Mouse (Mus musculus): ENCODE results near the gene Pmepa1.

The Pmepa1 gene

GRCm38 (mm10) chr2:173276409-173276808 lies at the start of gene Pmepa1:
Gene Pmepa1, minus strand, starts transcription at chr2:173276533.
- peak; percentile 49 to 74 for DNase-seq (ENCODE audit: low spot score in 2 of 2)

DNA sequence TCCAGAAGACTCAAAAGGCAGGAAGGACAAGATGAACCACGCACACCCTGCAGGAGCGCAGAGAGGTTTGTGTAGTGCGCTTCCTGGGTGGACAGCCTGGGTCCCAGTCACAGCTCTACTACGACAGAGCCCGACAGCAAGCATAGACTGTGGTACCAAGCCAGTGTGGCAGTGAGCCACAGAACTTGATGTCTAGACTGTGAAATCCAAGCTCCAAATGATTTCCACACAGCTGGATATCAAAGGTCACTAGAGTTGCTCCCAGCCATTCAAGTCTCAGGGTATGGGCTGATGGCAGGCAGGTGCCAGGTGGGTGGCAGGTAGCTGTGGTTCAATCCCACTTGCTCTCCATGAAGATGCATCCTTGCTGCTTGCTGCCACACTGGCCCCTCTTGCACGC lies 45.4 kb upstream of the Pmepa1 start:
- no peak for DNase-seq (ENCODE audit: low spot score in 2 of 2)

- no peak for DNase-seq (ENCODE audit: low spot score in 2 of 2)
Observed at GRCm38 (mm10) chr2:173321194-173321593, 44.9 kb upstream of the Pmepa1 start.

GRCm38 (mm10) chr2:173314291-173314690 lies 38.0 kb upstream of the Pmepa1 start:
- DNase-seq (ENCODE audit: low spot score in 2 of 2) = no peak

DNA sequence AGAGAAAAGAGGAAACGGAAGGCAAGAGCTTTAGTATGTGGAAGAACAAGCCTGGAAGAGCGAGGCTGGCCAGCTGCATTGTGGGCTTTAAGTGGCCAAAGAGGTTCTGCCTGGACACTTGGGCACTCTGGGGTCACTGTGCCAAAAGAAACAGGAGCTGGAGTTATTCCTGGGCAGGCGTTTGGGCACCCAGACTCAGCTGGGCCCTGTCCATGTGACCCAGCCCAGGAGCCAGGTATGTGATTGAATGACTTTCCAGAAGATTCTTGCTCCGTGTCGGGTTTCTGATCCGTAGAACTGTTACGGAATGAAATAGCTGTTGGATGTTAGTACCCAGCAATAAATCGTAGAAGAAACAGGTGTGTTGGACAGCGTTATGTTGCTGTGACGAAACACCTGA lies 32.2 kb upstream of the Pmepa1 start:
- DNase-seq (ENCODE audit: low spot score in 2 of 2) = no peak

GRCm38 (mm10) chr2:173307984-173308383 lies 31.7 kb upstream of the Pmepa1 start:
- no peak for DNase-seq (ENCODE audit: low spot score in 2 of 2)

DNA sequence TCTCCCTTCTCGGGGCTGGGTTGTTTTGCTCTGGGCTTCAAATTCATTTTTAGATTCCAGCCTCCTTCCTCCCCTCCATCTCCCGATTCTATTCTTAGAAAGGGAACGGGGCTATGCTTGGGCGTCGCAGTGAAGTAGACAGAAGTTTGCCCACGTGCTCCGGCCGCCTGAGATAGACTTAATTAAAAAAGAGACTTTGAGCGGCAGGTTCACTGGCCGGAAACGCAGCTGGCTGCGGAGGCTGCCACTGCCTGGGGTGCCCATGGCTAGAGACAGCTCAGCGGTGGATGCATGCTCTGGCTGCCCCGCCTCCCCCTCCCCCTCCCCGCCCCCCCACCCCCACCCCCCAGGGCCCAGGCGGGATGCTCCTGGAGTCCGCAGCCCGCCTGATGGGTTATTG lies 31.2 kb upstream of the Pmepa1 start:
- DNase-seq (ENCODE audit: low spot score in 2 of 2) = no peak

DNA sequence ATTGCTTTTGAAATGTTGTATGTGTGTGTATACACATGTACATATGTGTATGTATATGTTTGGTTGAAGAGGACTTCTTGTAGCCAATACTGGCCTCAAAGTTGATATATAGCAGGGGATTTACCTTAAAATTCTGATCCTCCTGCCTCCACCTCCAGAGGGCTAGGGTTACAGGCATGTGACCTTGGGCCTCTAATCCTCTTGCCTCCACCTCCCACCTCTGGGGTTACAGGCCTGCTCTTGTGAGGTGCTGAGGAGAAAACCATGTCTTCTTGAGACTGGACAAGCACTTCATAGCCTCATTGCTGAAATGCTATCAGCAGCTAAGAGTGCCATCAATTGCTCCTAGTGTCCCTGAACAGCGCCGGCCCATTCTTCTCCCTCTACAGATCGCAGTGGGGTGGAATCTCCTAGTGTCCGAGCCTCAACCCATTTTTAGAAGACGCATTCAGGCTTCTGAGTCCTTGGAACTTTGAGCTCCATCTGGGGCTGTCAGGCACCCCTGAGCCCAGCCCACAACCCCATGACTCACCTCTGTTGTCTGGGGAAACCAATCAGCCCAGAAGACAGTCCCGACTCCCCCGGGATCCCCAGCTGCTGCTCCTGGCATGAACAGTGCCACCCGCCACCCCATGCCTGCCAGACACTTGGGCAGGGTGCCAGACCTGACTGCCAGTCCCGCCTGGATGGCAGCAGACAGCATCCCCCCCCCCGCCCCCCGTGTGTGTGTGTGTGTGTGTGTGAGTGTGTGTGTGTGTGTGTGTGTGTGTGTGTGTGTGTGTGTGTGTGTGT lies 30.6 kb upstream of the Pmepa1 start:
- no peak for DNase-seq (ENCODE audit: low spot score in 2 of 2)

DNA sequence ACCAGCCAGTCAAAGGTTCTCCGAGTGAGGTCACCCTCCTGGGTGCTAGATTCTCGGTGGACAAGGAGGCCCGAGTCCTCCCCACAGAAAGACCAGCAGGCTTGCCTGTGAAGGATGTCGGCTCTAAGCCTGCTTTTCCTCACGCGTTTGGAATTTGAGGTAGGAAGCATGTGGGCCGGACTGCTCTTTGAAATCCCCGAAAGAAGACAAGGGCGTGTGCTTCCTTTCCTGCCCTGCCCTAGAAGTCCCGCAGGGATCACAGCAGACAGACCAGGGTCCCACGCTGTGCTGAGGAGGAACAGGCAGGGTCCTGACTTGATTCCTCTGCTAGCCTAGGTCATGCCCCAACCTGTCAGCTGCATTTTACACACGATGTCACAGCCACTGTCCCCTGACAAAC lies 28.7 kb upstream of the Pmepa1 start:
- no peak for DNase-seq (ENCODE audit: low spot score in 2 of 2)

- no peak for DNase-seq (ENCODE audit: low spot score in 2 of 2)
Observed at GRCm38 (mm10) chr2:173300663-173301630, 24.6 kb upstream of the Pmepa1 start.

GRCm38 (mm10) chr2:173296408-173296807 lies 20.1 kb upstream of the Pmepa1 start:
- DNase-seq (ENCODE audit: low spot score in 2 of 2) = no peak

DNA sequence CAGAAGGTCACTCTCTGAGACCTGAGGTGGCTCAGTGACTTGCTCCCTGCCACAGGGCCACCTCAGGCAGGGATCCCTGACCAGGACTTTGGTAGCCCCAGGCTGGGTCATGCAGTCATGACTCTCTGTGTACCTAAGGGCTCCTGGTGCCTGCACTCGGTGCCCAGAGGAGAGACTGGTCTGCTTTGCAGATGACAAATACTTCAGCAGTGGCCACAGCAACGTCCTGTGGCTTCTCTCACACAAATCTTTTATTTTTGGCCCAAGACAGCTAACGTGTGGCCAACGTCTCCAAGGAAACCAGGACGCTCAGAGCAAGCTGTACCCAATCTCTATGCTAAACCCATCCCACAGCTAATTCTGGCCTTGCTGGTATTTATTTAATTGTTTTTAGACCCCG lies 16.7 kb upstream of the Pmepa1 start:
- DNase-seq (ENCODE audit: low spot score in 2 of 2) = no peak

DNA sequence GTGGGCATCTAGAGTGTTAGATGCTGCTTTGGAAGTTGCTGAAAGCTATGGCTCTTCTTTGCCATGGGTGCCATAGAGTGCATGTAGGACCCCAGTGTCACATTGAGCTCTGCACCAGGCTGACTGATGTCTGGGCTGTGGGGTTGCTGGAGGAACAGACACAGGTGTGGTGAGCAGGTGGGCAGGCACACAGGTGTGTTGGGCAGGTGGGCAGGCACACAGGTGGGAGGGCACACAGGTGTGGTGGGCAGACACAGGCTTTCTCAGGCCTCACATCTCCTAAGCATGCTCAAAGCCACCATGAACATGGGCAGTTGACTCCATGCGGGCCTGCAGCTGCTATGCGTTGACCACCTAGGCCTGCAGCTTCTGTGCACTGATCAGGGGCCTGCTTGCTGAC lies 16.2 kb upstream of the Pmepa1 start:
- no peak for DNase-seq (ENCODE audit: low spot score in 2 of 2)

DNA sequence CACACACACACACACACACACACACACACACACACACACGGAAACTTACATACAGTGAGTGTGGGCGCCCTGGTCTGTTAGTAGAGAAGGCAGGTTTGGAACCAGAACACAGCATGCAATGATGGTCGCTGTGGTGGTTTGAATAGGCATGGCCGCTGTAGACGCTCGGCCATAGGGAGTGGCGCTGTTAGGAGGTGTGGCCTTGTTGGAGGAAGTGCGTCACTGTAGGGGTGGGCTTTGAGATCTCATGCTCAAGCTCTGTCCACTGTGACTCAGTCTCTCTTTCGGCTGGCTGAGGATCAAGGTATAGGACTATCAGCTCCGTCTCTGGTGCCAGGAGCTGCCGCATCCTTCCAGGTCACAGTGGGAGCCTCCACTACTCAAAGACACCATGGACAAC lies 14.6 kb upstream of the Pmepa1 start:
- DNase-seq (ENCODE audit: low spot score in 2 of 2) = no peak

GRCm38 (mm10) chr2:173289928-173290327 lies 13.6 kb upstream of the Pmepa1 start:
- DNase-seq (ENCODE audit: low spot score in 2 of 2) = no peak

DNA sequence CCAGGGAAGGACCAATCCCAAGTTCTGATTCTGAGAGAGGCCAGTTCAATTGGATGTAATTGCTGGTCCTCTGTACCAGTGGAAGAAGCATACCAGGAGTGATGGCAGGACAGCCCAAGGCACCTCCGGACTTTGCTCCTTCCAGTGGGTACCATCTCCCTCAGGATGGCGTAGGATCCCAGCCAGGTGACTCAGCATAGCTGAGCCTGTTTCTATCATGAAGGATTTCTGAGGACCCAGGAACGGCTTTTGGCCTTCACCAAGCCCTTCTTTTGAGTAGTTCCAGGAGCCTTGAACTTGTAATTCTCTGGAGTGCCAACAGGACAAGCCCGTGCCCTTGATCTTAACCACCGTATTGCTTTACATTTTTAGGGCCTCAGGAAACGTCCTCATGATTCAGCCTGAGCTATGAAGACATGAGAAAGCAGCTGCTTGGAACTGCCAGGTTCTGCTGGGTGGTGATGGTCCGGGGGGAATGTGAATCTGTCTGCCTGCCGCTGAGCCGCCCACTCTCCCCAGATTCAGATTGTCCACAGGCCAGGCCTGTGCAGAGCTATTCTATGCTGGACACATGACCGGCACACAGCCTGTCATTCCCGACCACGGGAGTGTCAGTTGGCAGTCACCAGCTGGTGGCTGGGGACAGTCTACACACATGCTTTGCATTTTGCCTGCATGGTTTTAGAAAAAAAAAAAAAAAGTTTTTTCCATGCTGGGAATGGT lies 9.6 kb upstream of the Pmepa1 start:
- no peak for DNase-seq (ENCODE audit: low spot score in 2 of 2)

- no peak for DNase-seq (ENCODE audit: low spot score in 2 of 2)
Observed at GRCm38 (mm10) chr2:173284771-173285170, 8.4 kb upstream of the Pmepa1 start.

DNA sequence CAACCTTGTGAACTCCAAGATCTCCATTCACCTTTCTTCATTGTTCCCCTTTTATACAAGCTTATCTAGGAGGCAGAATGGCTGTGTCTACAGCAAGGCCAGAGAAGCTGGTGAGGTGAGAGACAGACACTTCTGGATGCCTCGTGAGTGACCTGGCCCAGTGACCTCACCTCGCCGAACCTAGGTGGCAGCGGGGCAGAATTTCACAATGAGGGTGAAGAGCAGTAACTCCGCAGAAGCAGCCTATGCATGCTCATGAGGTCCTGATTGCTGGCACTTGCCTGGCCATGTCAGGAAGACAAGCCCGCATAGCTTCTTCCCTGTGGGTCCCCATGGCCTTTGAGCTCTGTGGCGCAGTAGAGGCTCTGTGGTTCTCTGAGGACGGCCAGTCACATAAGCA lies 5.9 kb upstream of the Pmepa1 start:
- no peak for DNase-seq (ENCODE audit: low spot score in 2 of 2)

DNA sequence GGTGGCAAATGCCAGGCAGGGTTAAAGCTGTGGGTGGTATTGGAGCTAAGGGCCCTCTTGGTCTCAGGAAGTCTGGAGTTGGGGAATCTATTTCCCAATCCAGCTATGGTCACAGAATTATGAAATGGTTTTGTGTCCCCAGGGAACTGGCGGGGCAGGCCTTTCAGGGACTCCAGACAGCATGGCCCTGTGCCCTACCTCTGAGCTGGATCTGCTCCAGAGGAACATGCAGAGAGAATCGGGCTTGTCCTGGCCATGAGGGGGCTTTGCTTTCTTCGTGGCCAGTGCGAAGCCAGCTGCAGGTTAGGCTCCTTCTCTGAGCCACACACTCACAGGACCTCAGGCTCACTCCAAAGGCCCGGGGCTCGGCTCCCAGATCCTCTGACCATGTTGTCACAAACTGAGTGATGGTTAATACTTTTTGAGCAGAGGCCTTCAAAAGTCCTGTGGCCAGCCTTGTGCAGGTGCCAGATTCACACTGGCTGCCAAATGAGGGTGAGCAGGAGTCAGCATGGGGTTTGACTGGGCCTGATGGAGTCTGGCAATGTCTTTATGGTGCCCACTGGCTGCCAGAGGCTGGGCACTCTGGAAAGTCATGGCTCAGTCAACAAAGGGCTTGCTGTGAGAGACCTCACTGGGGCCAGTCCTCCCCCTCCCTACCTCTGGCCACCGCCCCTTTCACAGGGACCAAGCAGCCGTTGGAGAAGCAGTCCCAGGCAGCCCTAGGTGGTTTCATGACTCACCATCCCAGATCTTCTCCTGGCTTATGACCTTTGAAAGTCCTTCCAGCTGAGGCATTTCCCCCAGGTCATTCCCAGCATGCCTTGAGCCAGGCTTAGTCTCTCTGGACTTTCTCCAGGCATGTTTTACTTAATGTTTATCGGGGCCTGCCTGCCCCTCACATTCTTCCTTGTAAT lies 4.9 kb upstream of the Pmepa1 start:
- DNase-seq (ENCODE audit: low spot score in 2 of 2) = no peak

GRCm38 (mm10) chr2:173278846-173279580 lies 2.7 kb upstream of the Pmepa1 start:
- no peak for DNase-seq (ENCODE audit: low spot score in 2 of 2)
